Mouse (Mus musculus) ES-E14 (cell line): ENCODE results near the gene Gprc5d. TPM values are rescaled to one million over a fixed set of nuclear protein-coding genes. Genes with fewer than 3 reads are reported as not detected.

Experiments
- DNase-seq: peaks from one replicate; pipeline ENCODE4 v3.0.0-alpha.2; 2013; ENCODE audit warnings: low read depth, low spot score
- H3K27ac ChIP-seq: 2 replicates; pipeline ENCODE4 v1.5.1; 2012; ENCODE audit warnings: low read depth, mild to moderate bottlenecking, low read length, moderate library complexity, mixed read lengths; ENCODE audit not compliant: poor library complexity, insufficient read depth, severe bottlenecking
- H3K36me3 ChIP-seq: 2 replicates; pipeline ENCODE4 v1.6.1; 2012; ENCODE audit warnings: mild to moderate bottlenecking, low read length, moderate library complexity, mixed read lengths; ENCODE audit not compliant: control insufficient read depth, poor library complexity, insufficient read depth, severe bottlenecking
- H3K4me1 ChIP-seq, 2 experiments: fragments of 150-350 bp in 1 of 2; sonication (generic) in 1 of 2; 2 replicates each; pipeline ENCODE4 v1.6.1; 2012; ENCODE audit warnings: low read length in 2 of 2, mild to moderate bottlenecking in 1 of 2, mixed read lengths in 1 of 2; ENCODE audit not compliant: control insufficient read depth in 2 of 2, insufficient read depth in 2 of 2, poor library complexity in 1 of 2
- H3K4me3 ChIP-seq, 2 experiments: fragments of 150-350 bp in 1 of 2; sonication (generic) in 1 of 2; 2 replicates each; pipeline ENCODE4 v1.5.1; 2012; ENCODE audit warnings: low read length in 2 of 2, low read depth in 1 of 2, mild to moderate bottlenecking in 1 of 2, mixed read lengths in 1 of 2; ENCODE audit not compliant: insufficient read depth in 1 of 2, poor library complexity in 1 of 2, severe bottlenecking in 1 of 2
- H3K9ac ChIP-seq: 2 replicates; pipeline ENCODE4 v1.6.1; 2012; ENCODE audit warnings: low read depth, mild to moderate bottlenecking, low read length, mixed read lengths; ENCODE audit not compliant: poor library complexity, insufficient read depth, severe bottlenecking
- H3K9me3 ChIP-seq: fragments of 150-350 bp; sonication (generic); 2 replicates; pipeline ENCODE4 v1.6.1; 2012; ENCODE audit warnings: low read depth, mild to moderate bottlenecking, low read length; ENCODE audit not compliant: control insufficient read depth, insufficient read depth
- CHD2 ChIP-seq: IDR thresholded peaks from 2 replicates; pipeline ENCODE4 v1.6.1; 2014; ENCODE audit warnings: mild to moderate bottlenecking, low read depth, low read length, inconsistent platforms
- HCFC1 ChIP-seq: IDR thresholded peaks from 2 replicates; pipeline ENCODE4 v1.6.1; 2012; ENCODE audit warnings: low read length, inconsistent platforms, borderline replicate concordance; ENCODE audit not compliant: insufficient read depth
- MAFK ChIP-seq: IDR thresholded peaks from 2 replicates; pipeline ENCODE4 v1.6.1; 2014; ENCODE audit warnings: mild to moderate bottlenecking, low read depth, low read length, inconsistent platforms; ENCODE audit not compliant: insufficient read depth
- ZC3H11A ChIP-seq: IDR thresholded peaks from 2 replicates; pipeline ENCODE4 v1.6.1; 2012; ENCODE audit warnings: low read depth, mild to moderate bottlenecking, inconsistent platforms, low read length, borderline replicate concordance
- ZNF384 ChIP-seq: IDR thresholded peaks from 2 replicates; pipeline ENCODE4 v1.6.1; 2012; ENCODE audit warnings: low read depth, low read length, inconsistent platforms
- in situ Hi-C, 2 experiments: fragments of 600-800 bp; cut with MboI; formaldehyde crosslinking; loops; one replicate each; pipeline ENCODE4 v1.15.1; 2025; ENCODE audit warnings: low sequenced_read_pairs in 2 of 2, inconsistent platforms in 1 of 2; ENCODE audit not compliant: unreplicated experiment in 2 of 2
- total RNA-seq: library from RNA; depleted of rRNA; stranded (reverse); fragments of 300-350 nt; gene quantifications from 2 replicates; pipeline ENCODE4 v1.2.3, GENCODE M21; 2012

The Gprc5d gene
- total RNA-seq, 1 experiment = not detected

DNA sequence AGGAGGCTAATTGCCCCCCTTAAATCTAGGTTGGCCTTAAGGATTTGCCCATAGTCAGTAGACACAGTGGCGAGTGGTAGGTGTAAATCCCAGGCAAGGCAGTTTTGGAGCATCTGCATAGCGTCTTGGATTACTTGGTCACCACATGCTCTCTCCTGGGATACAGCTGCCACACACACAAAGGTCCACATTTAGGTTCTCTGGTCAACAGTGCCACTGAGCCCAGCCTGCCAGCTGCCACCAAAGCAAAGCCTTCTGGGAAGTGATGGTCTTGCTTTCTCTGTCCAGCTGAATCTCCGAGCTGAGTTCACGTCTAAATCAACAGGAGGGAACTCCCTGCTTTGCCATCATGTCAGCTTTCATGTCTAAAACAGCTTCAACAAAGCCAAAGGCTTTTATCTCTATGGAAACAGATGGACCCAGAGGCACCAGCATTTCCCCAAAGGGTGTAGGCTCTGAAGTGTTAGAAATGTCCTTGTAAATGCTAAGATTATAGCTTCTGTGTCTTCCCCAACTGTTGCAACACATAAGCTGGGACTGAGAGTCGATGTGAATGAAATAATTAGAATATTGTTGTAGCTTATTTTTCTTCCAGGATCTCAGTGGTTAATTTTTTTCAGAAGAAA, 6.8 kb upstream of the Gprc5d start:
- TF ChIP-seq ZNF384 (no peak), MAFK (no peak), ZC3H11A (no peak), HCFC1 (no peak), CHD2 (no peak)
- H3K36me3 ChIP-seq = no peaks in the 10 kb centered on the region
- DNase-seq = no peak
- H3K4me3 ChIP-seq = no peak overlapping the region
- H3K9ac ChIP-seq = no peak overlapping the region
- H3K4me1 ChIP-seq = no peaks in the 10 kb centered on the region
- H3K9me3 ChIP-seq = no peaks in the 10 kb centered on the region
- no peak overlapping the region for H3K27ac ChIP-seq
- in situ Hi-C loops = no loop called here

GRCm38 (mm10) chr6:135116479-135116878, 1.6 kb downstream of the Gprc5d start:
- Histone ChIP-seq H3K4me3 (no peak overlapping the region), H3K9ac (no peak overlapping the region), H3K27ac (no peak overlapping the region), H3K9me3 (no peaks in the 10 kb centered on the region), H3K4me1 (peaks cover 0 to 6% of the 10 kb centered on the region in 2 experiments; a peak in 2 of 4 replicates), H3K36me3 (no peaks in the 10 kb centered on the region)
- no peak for TF ChIP-seq ZNF384
- TF ChIP-seq ZC3H11A = no peak
- no peak for TF ChIP-seq CHD2
- no peak for TF ChIP-seq MAFK
- TF ChIP-seq HCFC1 = no peak
- no peak for DNase-seq
- in situ Hi-C loops = no loop called here

DNA sequence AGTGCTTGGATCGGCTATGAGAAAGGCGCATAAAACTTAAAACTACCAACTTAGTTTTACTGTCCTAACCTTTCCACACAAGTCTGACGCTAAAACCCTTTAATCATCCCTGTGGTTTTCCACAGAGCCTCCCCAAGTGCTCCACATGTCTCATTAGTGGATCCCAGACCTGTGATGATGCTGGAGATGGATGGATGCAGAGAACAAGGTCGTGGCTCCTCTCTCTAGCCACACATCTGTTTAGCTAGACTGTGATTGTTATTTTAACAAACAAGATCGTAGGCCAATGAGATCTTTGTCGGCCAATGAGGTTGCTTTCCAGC, 5.0 kb downstream of the Gprc5d start:
- Histone ChIP-seq H3K27ac (no peak overlapping the region), H3K36me3 (no peaks in the 10 kb centered on the region), H3K9me3 (no peaks in the 10 kb centered on the region), H3K4me3 (no peak overlapping the region), H3K4me1 (peaks cover 0 to 6% of the 10 kb centered on the region in 2 experiments; a peak in 2 of 4 replicates), H3K9ac (no peak overlapping the region)
- no peak for DNase-seq
- TF ChIP-seq ZNF384 (no peak), ZC3H11A (no peak), CHD2 (no peak), HCFC1 (no peak), MAFK (no peak)
- in situ Hi-C loops = no loop called here

DNA sequence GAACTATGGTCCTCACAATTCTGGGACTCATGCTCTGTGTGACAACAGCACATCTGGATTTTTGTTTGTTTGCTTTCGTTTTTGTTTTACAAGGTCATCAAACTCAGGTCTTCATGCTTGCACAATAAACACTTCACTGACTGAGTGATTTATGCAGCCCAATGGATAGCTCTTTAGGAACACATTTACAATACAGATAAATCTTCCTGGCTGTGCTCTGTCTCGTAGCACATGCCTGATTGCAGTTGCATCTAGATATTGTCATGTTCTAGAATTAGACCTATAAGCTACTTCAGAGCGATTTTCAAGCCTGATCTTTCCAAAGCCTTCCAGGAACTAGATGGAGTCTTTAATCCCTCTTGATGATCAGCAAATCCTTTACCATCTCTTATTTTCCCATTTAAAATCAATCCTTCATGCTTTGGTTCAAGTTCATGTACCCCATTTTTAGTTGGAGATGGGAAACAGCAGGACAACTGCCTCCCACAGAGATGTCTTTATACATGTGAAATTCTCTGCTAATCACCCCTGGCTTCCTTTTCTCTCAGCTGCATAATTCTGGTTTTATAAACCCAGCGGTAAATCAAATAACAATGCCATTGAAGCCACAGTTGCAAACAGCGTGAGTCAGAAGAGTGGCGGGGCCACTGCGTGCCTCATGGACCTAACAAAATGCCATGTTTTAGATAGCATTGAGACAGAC, 5.5 kb downstream of the Gprc5d start:
- H3K4me1 ChIP-seq = peaks cover 0 to 6% of the 10 kb centered on the region in 2 experiments; a peak in 2 of 4 replicates
- no peak overlapping the region for H3K9ac ChIP-seq
- in situ Hi-C loops = no loop called here
- DNase-seq = no peak
- no peaks in the 10 kb centered on the region for H3K36me3 ChIP-seq
- H3K9me3 ChIP-seq = no peaks in the 10 kb centered on the region
- H3K4me3 ChIP-seq = no peak overlapping the region
- TF ChIP-seq CHD2 = no peak
- no peak for TF ChIP-seq ZNF384
- no peak for TF ChIP-seq HCFC1
- TF ChIP-seq MAFK = no peak
- no peak for TF ChIP-seq ZC3H11A
- H3K27ac ChIP-seq = no peak overlapping the region

DNA sequence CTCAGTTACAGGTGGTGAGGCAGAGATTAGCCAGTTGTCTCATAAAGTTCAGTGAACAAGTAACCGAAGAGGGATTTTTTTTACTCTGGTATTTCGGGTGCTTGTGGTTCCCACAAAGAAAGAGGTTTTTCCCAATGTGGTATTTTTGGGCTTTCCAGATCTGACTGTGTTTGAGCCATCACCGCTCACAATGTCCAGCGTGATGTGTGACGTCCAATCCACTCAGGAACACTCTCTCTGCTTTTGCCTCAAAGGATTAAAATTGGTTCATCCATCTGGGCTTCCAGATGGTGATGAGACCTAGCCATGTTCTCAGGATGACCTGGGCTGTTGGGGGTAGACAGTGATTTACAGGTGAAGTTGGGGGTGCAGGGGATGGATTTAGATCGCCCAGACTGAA, 11.1 kb downstream of the Gprc5d start:
- Histone ChIP-seq H3K27ac (no peak overlapping the region), H3K4me3 (no peak overlapping the region), H3K36me3 (no peaks in the 10 kb centered on the region), H3K9me3 (no peaks in the 10 kb centered on the region), H3K4me1 (peaks cover 0 to 3% of the 10 kb centered on the region in 2 experiments; a peak in 1 of 4 replicates), H3K9ac (no peak overlapping the region)
- no peak for DNase-seq
- in situ Hi-C loops = no loop called here
- TF ChIP-seq CHD2 = no peak
